Mouse (Mus musculus) heart, embryonic 16.5 days (tissue): ENCODE results near the gene Grik2. TPM values are rescaled to one million over a fixed set of nuclear protein-coding genes. Genes with fewer than 3 reads are reported as not detected.

ENCODE experiments used
- ATAC-seq: fragments of 200-750 bp; cut with Nextera tagmentation; replicated peaks from 2 replicates; pipeline ENCODE4 v1.8.0; 2017; ENCODE audit warnings: moderate number of reproducible peaks; ENCODE audit not compliant: insufficient read depth, low FRiP score; ENCODE audit errors: extremely low read depth
- H3K27ac ChIP-seq: fragments of 300-500 bp; sonication (generic); 2 replicates; pipeline ENCODE4 v1.5.1; 2014; ENCODE audit warnings: mild to moderate bottlenecking, low read length, control low read depth, moderate library complexity
- H3K27me3 ChIP-seq: fragments of 300-500 bp; sonication (generic); 2 replicates; pipeline ENCODE4 v1.6.1; 2014; ENCODE audit warnings: low read length, mixed read lengths; ENCODE audit not compliant: control insufficient read depth, insufficient read depth
- H3K36me3 ChIP-seq: fragments of 300-500 bp; sonication (generic); 2 replicates; pipeline ENCODE4 v1.6.1; 2014; ENCODE audit not compliant: control insufficient read depth, insufficient read depth
- H3K4me1 ChIP-seq: fragments of 300-500 bp; sonication (generic); 2 replicates; pipeline ENCODE4 v1.6.1; 2014; ENCODE audit warnings: low read length, mixed read lengths; ENCODE audit not compliant: control insufficient read depth, insufficient read depth
- H3K4me2 ChIP-seq: fragments of 300-500 bp; sonication (generic); 2 replicates; pipeline ENCODE4 v1.6.1; 2014; ENCODE audit warnings: low read depth, mild to moderate bottlenecking, control low read depth, low read length
- H3K4me3 ChIP-seq: fragments of 300-500 bp; sonication (generic); 2 replicates; pipeline ENCODE4 v1.5.1; 2014; ENCODE audit warnings: mild to moderate bottlenecking, control low read depth, low read length
- H3K9ac ChIP-seq: fragments of 300-500 bp; sonication (generic); 2 replicates; pipeline ENCODE4 v1.6.1; 2014; ENCODE audit warnings: low read length, control low read depth
- H3K9me3 ChIP-seq: fragments of 300-500 bp; sonication (generic); replicated peaks from 2 replicates; pipeline ENCODE4 v1.6.1; 2016; ENCODE audit warnings: low read length; ENCODE audit not compliant: control insufficient read depth
- WGBS: fragments of 180-500 bp; shearing (Covaris S2); extraction: QIAGEN DNeasy Blood & Tissue Kit; methylation state at CpG from one replicate; pipeline ENCODE4 v1.1.7; 2014; 5-methylcytosine and 5-hydroxymethylcytosine counted together
- polyA plus RNA-seq: library from polyadenylated mRNA; unstranded; fragments of >200 nt; fragmentation: Nextera tagmentation; extraction: Ambion mirVana; gene quantifications from 2 replicates; pipeline ENCODE4 v1.2.1, GENCODE M21; 2015

Gene Grik2
- polyA plus RNA-seq, 1 experiment from 2014 or later: 0.92 TPM

DNA sequence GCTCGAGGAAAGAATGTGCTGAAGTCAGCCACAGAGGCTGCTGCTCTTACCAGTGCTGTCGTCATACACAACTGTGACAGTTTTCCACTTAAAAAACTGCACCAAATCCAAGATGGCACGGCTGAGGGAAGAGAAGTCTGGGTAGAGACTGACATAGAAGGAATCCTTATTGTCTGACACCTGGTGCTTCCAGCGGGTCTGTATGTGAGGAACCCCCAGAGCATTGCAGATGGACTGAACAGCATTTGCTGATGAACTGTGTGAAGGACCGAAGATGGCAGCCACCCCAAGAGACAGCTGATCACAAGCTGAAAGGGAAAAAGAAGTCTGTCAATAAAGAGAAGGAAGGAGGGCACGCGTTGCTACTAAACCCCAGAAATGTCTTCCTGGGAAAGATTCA is 215.1 kb downstream of the Grik2 start:
- Histone ChIP-seq H3K4me1 (no peaks in the 10 kb centered on the region), H3K27ac (no peak overlapping the region), H3K9ac (no peak overlapping the region), H3K9me3 (no peaks in the 10 kb centered on the region), H3K27me3 (no peaks in the 10 kb centered on the region), H3K36me3 (no peaks in the 10 kb centered on the region), H3K4me2 (no peak overlapping the region), H3K4me3 (no peak overlapping the region)
- ATAC-seq: no peak
- 74% methylated on average over 7 of the region's 7 CpGs for WGBS

GRCm38 (mm10) chr10:49559872-49560407 is 228.6 kb downstream of the Grik2 start:
- no peak overlapping the region for H3K9ac ChIP-seq
- H3K9me3 ChIP-seq: no peaks in the 10 kb centered on the region
- no peaks in the 10 kb centered on the region for H3K4me1 ChIP-seq
- H3K4me3 ChIP-seq: no peak overlapping the region
- WGBS: 52% methylated on average over 1 of the region's 1 CpGs
- ATAC-seq: peak; percentile 63; the same call in 1 of the 2 replicates
- no peak overlapping the region for H3K4me2 ChIP-seq
- no peak overlapping the region for H3K27ac ChIP-seq
- H3K36me3 ChIP-seq: no peaks in the 10 kb centered on the region
- H3K27me3 ChIP-seq: no peaks in the 10 kb centered on the region

- Histone ChIP-seq H3K4me3 (no peak overlapping the region), H3K9me3 (no peaks in the 10 kb centered on the region), H3K36me3 (no peaks in the 10 kb centered on the region), H3K4me1 (no peaks in the 10 kb centered on the region), H3K27me3 (no peaks in the 10 kb centered on the region), H3K4me2 (no peak overlapping the region), H3K9ac (no peak overlapping the region), H3K27ac (no peak overlapping the region)
- WGBS: 45% methylated on average over 1 of the region's 1 CpGs
- no peak for ATAC-seq
Observed at GRCm38 (mm10) chr10:49542249-49542648, 246.3 kb downstream of the Grik2 start.

- Histone ChIP-seq H3K9ac (no peak overlapping the region), H3K4me1 (no peaks in the 10 kb centered on the region), H3K36me3 (no peaks in the 10 kb centered on the region), H3K4me3 (no peak overlapping the region), H3K27ac (no peak overlapping the region), H3K9me3 (no peaks in the 10 kb centered on the region), H3K4me2 (no peak overlapping the region), H3K27me3 (no peaks in the 10 kb centered on the region)
- 85% methylated on average over 1 of the region's 1 CpGs for WGBS
- ATAC-seq: no peak
Observed at GRCm38 (mm10) chr10:49519752-49520151, 268.8 kb downstream of the Grik2 start.

- H3K4me3 ChIP-seq: no peak overlapping the region
- no peaks in the 10 kb centered on the region for H3K36me3 ChIP-seq
- no peaks in the 10 kb centered on the region for H3K9me3 ChIP-seq
- ATAC-seq: no peak
- no peak overlapping the region for H3K27ac ChIP-seq
- WGBS: 37% methylated on average over 1 of the region's 1 CpGs
- H3K27me3 ChIP-seq: no peaks in the 10 kb centered on the region
- H3K4me2 ChIP-seq: no peak overlapping the region
- H3K9ac ChIP-seq: no peak overlapping the region
- H3K4me1 ChIP-seq: no peaks in the 10 kb centered on the region
Observed at GRCm38 (mm10) chr10:49500628-49501027, 287.9 kb downstream of the Grik2 start.

DNA sequence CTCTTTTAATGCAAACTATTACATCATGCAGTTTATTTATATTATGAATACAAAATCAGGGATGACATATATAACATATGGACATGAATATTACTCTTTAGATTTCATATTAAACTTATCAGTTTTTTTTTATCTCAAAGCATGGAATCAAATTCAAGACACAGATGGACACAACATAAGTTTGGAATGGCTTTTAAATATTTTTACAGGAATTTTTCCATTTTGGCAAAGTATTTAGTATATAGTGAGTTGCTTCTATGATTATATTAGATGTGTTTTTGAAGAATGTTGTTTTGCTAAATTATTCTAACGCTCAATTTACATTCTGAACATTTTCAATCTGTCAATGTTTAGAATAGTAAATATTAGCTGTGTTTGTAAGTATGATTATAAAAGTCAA is 291.3 kb downstream of the Grik2 start:
- no peak for ATAC-seq
- H3K4me3 ChIP-seq: no peak overlapping the region
- WGBS: 81% methylated on average over 1 of the region's 1 CpGs
- H3K4me2 ChIP-seq: no peak overlapping the region
- H3K9ac ChIP-seq: no peak overlapping the region
- no peak overlapping the region for H3K27ac ChIP-seq
- no peaks in the 10 kb centered on the region for H3K4me1 ChIP-seq
- no peaks in the 10 kb centered on the region for H3K36me3 ChIP-seq
- H3K9me3 ChIP-seq: no peaks in the 10 kb centered on the region
- H3K27me3 ChIP-seq: no peaks in the 10 kb centered on the region

GRCm38 (mm10) chr10:49481439-49481838 is 307.1 kb downstream of the Grik2 start:
- Histone ChIP-seq H3K27ac (no peak overlapping the region), H3K9ac (no peak overlapping the region), H3K27me3 (no peaks in the 10 kb centered on the region), H3K4me3 (no peak overlapping the region), H3K36me3 (no peaks in the 10 kb centered on the region), H3K4me2 (no peak overlapping the region), H3K9me3 (no peaks in the 10 kb centered on the region), H3K4me1 (no peaks in the 10 kb centered on the region)
- 72% methylated on average over 4 of the region's 4 CpGs for WGBS
- ATAC-seq: no peak

- Histone ChIP-seq H3K9me3 (no peaks in the 10 kb centered on the region), H3K36me3 (no peaks in the 10 kb centered on the region), H3K4me1 (no peaks in the 10 kb centered on the region), H3K4me3 (no peak overlapping the region), H3K9ac (no peak overlapping the region), H3K27ac (no peak overlapping the region), H3K4me2 (no peak overlapping the region), H3K27me3 (no peaks in the 10 kb centered on the region)
- 72% methylated on average over 5 of the region's 5 CpGs for WGBS
- no peak for ATAC-seq
Observed at GRCm38 (mm10) chr10:49480085-49480749, 308.3 kb downstream of the Grik2 start.

DNA sequence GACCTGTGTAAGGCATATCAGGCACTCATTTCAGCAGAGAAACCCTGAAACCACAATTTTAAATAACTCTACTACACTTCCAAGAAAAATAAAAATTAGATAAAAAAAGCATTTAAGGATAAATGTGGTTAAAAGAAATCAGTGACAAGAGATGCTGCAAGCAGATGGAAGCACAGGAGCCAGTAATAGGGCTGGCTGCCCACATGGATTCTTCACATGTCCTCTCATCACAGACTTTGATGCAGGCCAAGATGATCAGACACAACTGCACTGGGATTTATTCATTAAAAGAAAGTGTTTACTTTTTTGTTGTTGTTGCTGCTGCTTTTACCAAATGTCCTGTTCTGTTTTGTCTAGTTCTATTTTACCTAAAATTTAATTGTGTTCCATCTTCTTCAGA is 315.0 kb downstream of the Grik2 start:
- H3K27me3 ChIP-seq: no peaks in the 10 kb centered on the region
- no peaks in the 10 kb centered on the region for H3K4me1 ChIP-seq
- H3K4me3 ChIP-seq: no peak overlapping the region
- no peak for ATAC-seq
- H3K9ac ChIP-seq: no peak overlapping the region
- no peaks in the 10 kb centered on the region for H3K36me3 ChIP-seq
- no peak overlapping the region for H3K27ac ChIP-seq
- H3K9me3 ChIP-seq: no peaks in the 10 kb centered on the region
- no peak overlapping the region for H3K4me2 ChIP-seq
